Mouse (Mus musculus) heart, postnatal 0 days (tissue): ENCODE data around the gene Gm45837.

ENCODE experiments used
- CTCF ChIP-seq: IDR thresholded peaks from 2 replicates; pipeline ENCODE4 v1.5.1; 2016; ENCODE audit warnings: antibody characterized with exemption, control low read depth, low read depth
- EP300 ChIP-seq: IDR thresholded peaks from 2 replicates; pipeline ENCODE4 v1.6.1; 2016; ENCODE audit warnings: antibody characterized with exemption, low read depth

- no peak for TF ChIP-seq CTCF
- no peak for TF ChIP-seq EP300
Measured at GRCm38 (mm10) chr7:101540684-101541083, 130.0 kb downstream of the Gm45837 start.
